Comparison of ENCODE assay signal across 16 mouse cellular contexts in the genomic region with DNA sequence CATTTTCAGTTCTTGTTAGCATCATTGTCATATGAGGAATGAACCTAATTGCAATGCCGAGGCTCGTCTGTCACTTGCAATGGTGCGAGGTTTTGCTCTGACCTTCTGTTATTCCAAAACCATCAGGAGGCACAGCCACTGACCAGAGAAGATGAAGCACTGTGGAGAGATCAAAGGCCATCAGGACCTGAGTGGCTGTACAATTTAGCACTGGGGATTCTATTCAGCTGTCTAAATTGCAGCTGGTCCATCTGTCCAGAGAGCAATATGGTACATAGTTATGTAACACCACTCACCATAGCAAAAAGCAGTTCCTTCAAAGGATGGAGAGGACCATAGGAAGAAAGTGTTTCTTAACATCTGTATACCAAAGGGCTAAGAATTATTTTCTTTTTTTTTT.
DNase-seq lines count a peak whose midpoint lies in the region.
"Had no signal": no experiment of that assay in that cellular context is flagged by ENCODE, and none has a peak within 500 bp of the region (broad histone marks: within the 10 kb centered on the region; RNA-seq: fewer than 3 reads in every experiment).

No protein-coding gene starts in this region.

- intact Hi-C loops in heart, postnatal 25 days (cut with DNase I) = no loop called here

- DNase-seq in heart, adult 11 months = peak; percentile 27
- DNase-seq in heart, postnatal 25 days (ENCODE audit: low spot score) = no peak
- DNase-seq in retina, embryonic 14.5 days (ENCODE audit: low spot score) = peak; percentile 32
- DNase-seq in retina, postnatal 1 day = no peak
- DNase-seq in embryo, embryonic 10.5 days (ENCODE audit: low spot score) = peak; percentile 37
- no peak for DNase-seq in gastrocnemius, postnatal 4 days (ENCODE audit: low spot score in 2 of 2)
- DNase-seq: adrenal gland, adult 2 months; adrenal gland, postnatal 14 days; cerebellum, adult 18-20 months; cerebellum, adult 9-10 months; cerebellum, postnatal 14 days; gastrocnemius, postnatal 10 days; gastrocnemius, postnatal 36 days; heart, adult 18-20 months; heart, postnatal 10 days; heart, postnatal 4 days had no signal

Comparison
In these comparisons a context has a peak if more than half of its experiments do, and no peak if none do; other contexts are left out.
1. DNase-seq: peak in heart, adult 11 months (single experiment), retina, embryonic 14.5 days (single experiment) and embryo, embryonic 10.5 days (single experiment); none in heart, postnatal 25 days (single experiment), retina, postnatal 1 day (single experiment) and gastrocnemius, postnatal 4 days (0 of 2).